Mouse (Mus musculus): ENCODE measurements around the gene Mul1. TPM values are rescaled to one million over a fixed set of nuclear protein-coding genes. Genes with fewer than 3 reads are reported as not detected.

The Mul1 gene
- 23.2 and 32.2 TPM in 2 replicates for polyA plus RNA-seq (2021; fragmentation: Nextera tagmentation)
- long read RNA-seq, experiment 1, transcript Mul1-201 (4 exons, 3,733 nt): major isoform, 149 of 233 reads
- long read RNA-seq, experiment 1, partial matches to known transcripts: 4 of 233 reads
- long read RNA-seq, experiment 1, other reads (novel, unspliced or antisense): 80 of 233 reads
- long read RNA-seq, experiment 2, transcript Mul1-201 (4 exons, 3,733 nt): major isoform, 48 of 107 reads
- long read RNA-seq, experiment 2, partial matches to known transcripts: 6 of 107 reads
- long read RNA-seq, experiment 2, other reads (novel, unspliced or antisense): 53 of 107 reads

GRCm38 (mm10) chr4:138434347-138435316 is at the start of gene Mul1:
TSS of gene Mul1 (plus strand) at chr4:138434671.

GRCm38 (mm10) chr4:138395971-138396645 is 38.4 kb upstream of the Mul1 start, which contains the start of gene Fam43b:
TSS of gene Fam43b (minus strand) at chr4:138396528.

GRCm38 (mm10) chr4:138453753-138454570 is 19.5 kb downstream of the Mul1 start, which contains the start of gene Camk2n1:
TSS of gene Camk2n1 (plus strand) at chr4:138454314.

Other genes with a start within 250 kb of the Mul1 start
- gene Hp1bp3, start 218.4 kb upstream of the Mul1 start, polyA plus RNA-seq (2021; fragmentation: Nextera tagmentation): 194 and 282 TPM in 2 replicates
- gene Sh2d5, start 184.3 kb upstream of the Mul1 start, polyA plus RNA-seq (2021; fragmentation: Nextera tagmentation): 31.1 and 43.4 TPM in 2 replicates
- gene Kif17, start 184.2 kb upstream of the Mul1 start, polyA plus RNA-seq (2021; fragmentation: Nextera tagmentation): 9.6 and 12.4 TPM in 2 replicates
- gene Ddost, start 129.9 kb upstream of the Mul1 start, polyA plus RNA-seq (2021; fragmentation: Nextera tagmentation): 142 and 156 TPM in 2 replicates
- 137 and 428 TPM in 2 replicates for gene Pink1, start 108.4 kb upstream of the Mul1 start, polyA plus RNA-seq (2021; fragmentation: Nextera tagmentation)
- 1.8 and 3.0 TPM in 2 replicates for gene Cda, start 66.7 kb upstream of the Mul1 start, polyA plus RNA-seq (2021; fragmentation: Nextera tagmentation)
- gene Fam43b, start 38.1 kb upstream of the Mul1 start, polyA plus RNA-seq (2021; fragmentation: Nextera tagmentation): 10.8 and 18.1 TPM in 2 replicates
- gene Camk2n1, start 19.6 kb downstream of the Mul1 start, polyA plus RNA-seq (2021; fragmentation: Nextera tagmentation): 182 and 266 TPM in 2 replicates
- 1.1 TPM in 2 replicates for gene Vwa5b1, start 201.2 kb downstream of the Mul1 start, polyA plus RNA-seq (2021; fragmentation: Nextera tagmentation)